Mouse (Mus musculus): ENCODE measurements around the gene Emilin2.

Gene Emilin2

DNA sequence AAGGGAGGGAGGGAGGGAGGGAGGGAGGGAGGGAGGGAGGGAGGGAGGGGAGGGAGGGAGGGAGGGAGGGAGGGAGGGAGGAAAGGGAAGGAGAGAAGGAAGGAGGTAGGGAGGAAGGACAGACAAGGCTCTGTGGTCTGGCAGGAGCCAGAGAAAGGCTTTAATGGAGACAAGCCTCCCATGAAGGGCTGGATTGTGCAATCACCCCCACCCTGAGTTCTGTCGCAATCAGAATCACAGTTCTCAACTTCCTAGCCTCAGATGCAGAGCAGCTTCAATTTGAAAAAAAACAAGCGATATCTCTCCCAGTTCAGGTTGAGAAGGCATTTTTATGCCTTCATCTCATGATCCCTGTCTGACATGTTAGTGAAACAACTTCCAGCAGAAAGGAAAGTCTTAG, 11.4 kb downstream of the Emilin2 start:
- no peak for DNase-seq (ENCODE audit: low spot score in 2 of 2)

DNA sequence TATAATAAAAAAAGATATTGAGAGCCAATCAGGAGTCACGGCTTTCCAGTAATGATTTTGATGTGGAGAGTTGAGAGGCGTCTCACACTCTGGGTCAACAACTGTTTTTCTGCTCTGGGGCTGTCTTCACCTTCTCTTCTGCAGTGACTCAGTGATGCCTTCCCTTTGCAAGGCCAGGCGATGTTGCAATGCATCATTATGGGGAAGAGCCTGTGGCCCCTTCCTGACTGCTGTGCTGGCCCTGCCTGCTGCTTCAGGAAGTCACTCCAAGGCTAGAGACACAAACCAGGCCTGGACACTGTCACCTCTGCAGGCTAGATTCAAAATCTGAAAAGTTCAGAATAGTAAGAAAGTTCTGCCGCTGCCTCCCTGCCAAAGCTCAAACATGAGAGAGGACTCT, 11.9 kb downstream of the Emilin2 start:
- DNase-seq (ENCODE audit: low spot score in 2 of 2) = no peak

- DNase-seq (ENCODE audit: low spot score in 2 of 2) = no peak
Measured at GRCm38 (mm10) chr17:71294570-71294969, 17.2 kb downstream of the Emilin2 start.

GRCm38 (mm10) chr17:71292897-71293296, 18.9 kb downstream of the Emilin2 start:
- DNase-seq (ENCODE audit: low spot score in 2 of 2) = no peak

GRCm38 (mm10) chr17:71291897-71292420, 19.8 kb downstream of the Emilin2 start:
- no peak for DNase-seq (ENCODE audit: low spot score in 2 of 2)

DNA sequence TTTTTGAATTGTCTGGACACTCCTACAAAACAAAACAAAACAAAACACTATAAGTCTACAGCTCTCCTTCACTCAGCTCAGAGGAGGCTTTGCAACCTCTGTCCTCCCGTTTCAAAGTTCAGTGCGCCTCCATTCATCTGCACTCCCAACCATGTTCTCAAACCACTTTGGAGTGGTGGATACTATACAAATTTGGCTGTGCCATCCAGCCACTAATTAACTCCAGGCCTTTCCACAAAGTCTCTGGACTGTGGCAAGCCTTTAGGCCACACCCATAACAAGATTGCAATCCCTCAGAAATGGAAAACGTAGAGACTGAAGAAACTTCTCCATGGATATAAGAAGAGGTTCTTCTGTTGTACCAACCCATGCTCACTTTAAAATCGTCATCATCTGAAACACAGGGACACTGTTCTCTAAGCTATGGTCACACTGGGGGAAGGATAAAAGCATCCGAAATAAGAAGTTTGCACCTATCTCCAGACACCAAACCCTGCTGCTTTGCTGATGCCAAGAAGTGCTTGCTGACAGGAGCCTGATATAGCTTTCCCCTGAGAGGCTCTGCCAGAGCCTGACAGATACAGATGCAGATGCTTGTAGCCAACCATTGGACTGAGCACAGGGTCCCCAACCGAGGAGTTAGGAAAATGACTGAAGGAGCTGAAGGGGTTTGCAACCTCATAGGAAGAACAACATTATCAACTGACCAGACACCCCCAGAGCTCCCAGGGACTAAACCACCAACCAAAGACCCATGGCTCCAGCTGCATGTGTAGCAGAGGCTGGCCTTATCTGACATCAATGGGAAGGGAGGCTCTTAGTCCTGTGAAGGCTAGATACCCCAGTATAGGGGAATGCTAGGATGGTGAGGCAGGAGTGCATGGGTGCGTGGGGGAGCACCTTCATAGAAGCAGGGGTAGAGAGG, 21.0 kb downstream of the Emilin2 start:
- DNase-seq (ENCODE audit: low spot score in 2 of 2) = no peak

GRCm38 (mm10) chr17:71289572-71290176, 22.1 kb downstream of the Emilin2 start:
- no peak for DNase-seq (ENCODE audit: low spot score in 2 of 2)

- no peak for DNase-seq (ENCODE audit: low spot score in 2 of 2)
Measured at GRCm38 (mm10) chr17:71288808-71289548, 22.8 kb downstream of the Emilin2 start.

GRCm38 (mm10) chr17:71288145-71288758, 23.5 kb downstream of the Emilin2 start:
- DNase-seq (ENCODE audit: low spot score in 2 of 2) = no peak

DNA sequence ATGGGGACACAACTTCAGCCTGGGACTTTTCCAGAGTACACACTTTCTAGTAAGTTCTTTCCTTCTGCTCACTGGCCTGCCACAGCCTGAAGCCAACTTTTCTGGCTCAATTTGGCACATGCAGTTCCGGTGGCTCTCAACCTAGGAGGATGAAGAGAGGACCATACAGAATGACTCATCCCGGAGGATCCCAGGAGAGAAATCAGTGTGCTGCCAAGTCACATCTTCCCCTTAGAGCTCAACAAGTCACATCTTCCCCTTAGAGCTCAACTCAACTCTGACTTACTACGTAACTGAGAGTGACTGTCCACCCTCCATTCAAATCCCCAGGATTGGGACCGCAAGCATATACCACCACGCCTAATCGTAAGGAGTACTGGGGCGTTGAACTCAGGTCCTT, 24.2 kb downstream of the Emilin2 start:
- no peak for DNase-seq (ENCODE audit: low spot score in 2 of 2)

- no peak for DNase-seq (ENCODE audit: low spot score in 2 of 2)
Measured at GRCm38 (mm10) chr17:71285929-71286328, 25.8 kb downstream of the Emilin2 start.

DNA sequence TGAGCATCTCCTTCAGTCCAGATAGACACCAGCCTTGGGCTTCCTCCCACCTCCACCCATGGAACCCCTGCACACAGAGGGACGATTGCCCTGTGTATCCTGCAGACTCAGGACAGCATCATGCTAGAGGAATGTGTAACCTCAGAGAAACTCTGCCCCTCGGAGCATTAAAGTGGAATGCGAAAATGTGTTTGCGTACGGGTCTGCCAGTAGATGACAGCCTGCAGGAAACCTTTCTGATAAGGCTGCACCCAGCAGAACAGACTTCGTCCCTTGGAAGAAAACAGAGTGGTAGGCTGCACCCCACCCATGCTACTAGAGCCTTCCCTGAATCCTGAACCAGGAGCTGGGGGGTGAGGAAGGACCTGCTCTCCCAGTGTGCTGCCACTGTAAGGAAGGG, 26.9 kb downstream of the Emilin2 start:
- DNase-seq (ENCODE audit: low spot score in 2 of 2) = no peak

DNA sequence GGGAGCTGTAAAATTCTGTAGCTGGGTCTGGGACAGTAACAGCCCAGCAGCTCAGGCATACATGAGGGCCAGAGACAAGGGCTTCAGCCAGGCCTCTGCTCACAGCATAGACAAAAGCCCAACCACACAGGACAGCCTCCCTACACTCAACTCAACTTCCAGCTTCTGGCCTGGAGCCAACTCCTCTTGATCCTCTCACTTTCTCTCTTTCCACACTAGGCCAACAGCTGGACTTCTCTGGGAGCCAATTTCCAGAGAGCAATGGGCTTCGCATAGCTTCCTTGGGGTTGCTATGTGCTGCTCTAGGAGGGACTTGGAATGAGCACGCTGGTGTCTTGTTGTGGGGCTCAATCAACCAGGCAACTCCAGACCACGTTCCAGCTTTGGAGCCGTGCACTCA, 28.5 kb downstream of the Emilin2 start:
- DNase-seq (ENCODE audit: low spot score in 2 of 2) = no peak

DNA sequence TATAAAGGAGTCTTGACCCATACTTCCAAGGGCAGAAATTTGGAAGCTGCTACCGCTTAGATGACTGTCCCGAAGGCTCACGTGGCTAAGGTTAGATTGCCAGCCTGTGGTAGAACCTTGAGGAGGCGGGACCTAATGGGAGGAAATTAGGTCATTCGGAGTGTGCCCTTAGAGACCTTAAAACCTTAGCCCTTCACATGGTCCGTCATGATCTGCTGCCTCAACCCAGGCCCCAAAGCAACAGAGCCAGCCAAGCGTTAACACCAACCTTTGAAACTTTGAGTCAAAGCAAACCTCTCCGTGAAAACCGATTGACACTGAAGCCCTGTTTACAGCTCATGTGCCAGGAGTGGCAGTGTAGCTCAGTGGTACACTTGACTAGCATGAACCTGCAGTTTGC, 29.1 kb downstream of the Emilin2 start:
- no peak for DNase-seq (ENCODE audit: low spot score in 2 of 2)

GRCm38 (mm10) chr17:71277701-71278491, 33.9 kb downstream of the Emilin2 start:
- no peak for DNase-seq (ENCODE audit: low spot score in 2 of 2)

- DNase-seq (ENCODE audit: low spot score in 2 of 2) = no peak
Measured at GRCm38 (mm10) chr17:71276771-71277170, 35.0 kb downstream of the Emilin2 start.

GRCm38 (mm10) chr17:71273901-71274300, 37.9 kb downstream of the Emilin2 start:
- DNase-seq (ENCODE audit: low spot score in 2 of 2) = no peak

GRCm38 (mm10) chr17:71268599-71268998, 43.2 kb downstream of the Emilin2 start:
- DNase-seq (ENCODE audit: low spot score in 2 of 2) = no peak

GRCm38 (mm10) chr17:71268152-71268551, 43.6 kb downstream of the Emilin2 start:
- DNase-seq (ENCODE audit: low spot score in 2 of 2) = no peak

GRCm38 (mm10) chr17:71267374-71267773, 44.4 kb downstream of the Emilin2 start:
- DNase-seq (ENCODE audit: low spot score in 2 of 2) = no peak

Data from right cerebral cortex, adult 2 months (tissue).